Mouse (Mus musculus) large intestine, adult 2 months (tissue): ENCODE data around the gene Ugt2b36. TPM values are rescaled to one million over a fixed set of nuclear protein-coding genes. Genes with fewer than 3 reads are reported as not detected.
A peak's percentile ranks its signal among the peaks of the same experiment; 100 is the strongest.
"Not testable (repeated sequence)": the region's sequence is repeated elsewhere in the genome, so short reads cannot be mapped to it uniquely, and the experiment has no call there.

Experiments used
- DNase-seq: peaks from one replicate; pipeline ENCODE4 v3.0.0-alpha.2; 2012; ENCODE audit warnings: low read depth, low spot score
- WGBS: fragments of 180-500 bp; shearing (Covaris S2); methylation state at CpG from one replicate; pipeline ENCODE4 v1.1.7; 2018; 5-methylcytosine and 5-hydroxymethylcytosine counted together
- polyA plus RNA-seq: library from polyadenylated mRNA; depleted of rRNA; stranded (reverse); fragments of >200 nt; gene quantifications from 2 replicates; pipeline ENCODE4 v1.2.3, GENCODE M21; 2012; rRNA removed

Ugt2b36 gene
- polyA plus RNA-seq, result 3.5 and 5.2 TPM in 2 replicates

DNA sequence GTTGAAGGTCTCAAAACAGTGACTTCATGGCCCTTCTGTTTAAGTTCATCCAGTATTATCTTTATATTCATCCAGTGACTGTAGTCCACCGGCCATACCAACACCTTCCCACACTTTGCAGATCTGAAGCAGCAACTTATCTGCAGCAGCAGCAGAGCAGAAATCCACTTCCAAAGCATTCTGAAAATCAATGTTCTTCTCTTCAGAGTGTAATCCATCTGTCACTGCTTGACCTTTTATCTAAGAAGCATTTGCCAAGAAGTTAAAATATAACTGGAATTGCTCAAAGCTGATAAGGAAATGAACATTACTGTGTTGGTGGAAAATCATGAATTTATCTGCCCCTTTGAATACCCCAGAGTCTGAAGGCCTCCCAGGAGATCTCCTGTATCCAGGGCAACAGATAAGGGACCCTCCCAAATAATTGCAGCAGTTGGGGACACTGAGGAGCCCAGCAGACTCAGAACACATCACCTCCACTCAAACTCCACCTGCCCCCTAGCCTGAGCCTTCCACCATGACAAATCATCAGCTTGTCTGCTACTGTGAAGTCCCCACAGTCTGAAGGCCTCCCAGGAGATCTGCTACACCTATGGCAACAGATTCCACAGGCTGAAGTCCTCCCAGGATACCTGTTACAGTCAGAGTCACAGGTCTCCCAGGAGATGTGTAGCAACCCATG lies at the start of gene Ugt2b36:
Gene Ugt2b36 (minus strand): TSS at position 210 of the 682 bp plus-strand sequence.
- peak; percentile 18 for DNase-seq
- 41% methylated on average over 1 of the region's 1 CpGs for WGBS

- DNase-seq, result not testable (repeated sequence)
- 43% methylated on average over 2 of the region's 2 CpGs for WGBS
These were observed 47.8 kb upstream of the Ugt2b36 start, which contains the start of gene Ugt2b5 for GRCm38 (mm10) chr5:87140196-87140595. Gene Ugt2b5, minus strand, starts transcription at chr5:87140318.

- DNase-seq, result not testable (repeated sequence)
- WGBS, result 37% methylated on average over 1 of the region's 1 CpGs
These were observed 11.3 kb upstream of the Ugt2b36 start for GRCm38 (mm10) chr5:87103697-87104096.

GRCm38 (mm10) chr5:87091111-87091510 lies 1.2 kb downstream of the Ugt2b36 start:
- DNase-seq, result no peak

GRCm38 (mm10) chr5:87089264-87089663 lies 3.1 kb downstream of the Ugt2b36 start:
- no peak for DNase-seq

GRCm38 (mm10) chr5:87086269-87086668 lies 6.1 kb downstream of the Ugt2b36 start:
- no peak for DNase-seq
- WGBS, result 40% methylated on average over 3 of the region's 3 CpGs

GRCm38 (mm10) chr5:87030624-87031023 lies 61.7 kb downstream of the Ugt2b36 start:
- DNase-seq, result no peak
- 92% methylated on average over 1 of the region's 1 CpGs for WGBS

GRCm38 (mm10) chr5:87027359-87027758 lies 65.0 kb downstream of the Ugt2b36 start:
- no peak for DNase-seq
- 56% methylated on average over 3 of the region's 3 CpGs for WGBS

Other genes with a start within 250 kb of the Ugt2b36 start
- 46.3 and 99.2 TPM in 2 replicates for gene Ugt2b34, start 185.6 kb downstream of the Ugt2b36 start, polyA plus RNA-seq
- not detected in 2 replicates for gene Ugt2b1, start 166.0 kb downstream of the Ugt2b36 start, polyA plus RNA-seq
- 2.9 and 4.3 TPM in 2 replicates for gene Ugt2b35, start 91.7 kb downstream of the Ugt2b36 start, polyA plus RNA-seq
- 3.3 and 6.9 TPM in 2 replicates for gene Ugt2b5, start 47.8 kb upstream of the Ugt2b36 start, polyA plus RNA-seq
- not detected in 2 replicates for gene Ugt2b37, start 162.2 kb upstream of the Ugt2b36 start, polyA plus RNA-seq
- gene Ugt2a3, start 244.6 kb upstream of the Ugt2b36 start, polyA plus RNA-seq, result 2.2 and 18.9 TPM in 2 replicates